Comparison of ENCODE assay signal across 27 mouse cellular contexts in genomic region chr6:34726104-34726503, GRCm38 (mm10). TPM values are rescaled to one million over a fixed set of nuclear protein-coding genes. Genes with fewer than 3 reads are reported as not detected.
A peak's percentile ranks its signal among the peaks of the same experiment; 100 is the strongest.
DNase-seq lines count a peak whose midpoint lies in the region; ATAC-seq and TF ChIP-seq lines count a peak whose summit lies in the region.
"Had no signal": no experiment of that assay in that cellular context is flagged by ENCODE, and none has a peak within 500 bp of the region (broad histone marks: within the 10 kb centered on the region; RNA-seq: fewer than 3 reads in every experiment).

No protein-coding gene starts in this region.

- H3K36me3 ChIP-seq in forebrain, postnatal 0 days (ENCODE audit: insufficient read depth), result no peaks in the 10 kb centered on the region
- no peaks in the 10 kb centered on the region for H3K36me3 ChIP-seq in forebrain, embryonic 11.5 days (ENCODE audit: control insufficient read depth, insufficient read depth, low read length)
- H3K36me3 ChIP-seq in liver, embryonic 11.5 days (ENCODE audit: control insufficient read depth, insufficient read depth, low read length), result no peaks in the 10 kb centered on the region
- H3K36me3 ChIP-seq in liver, embryonic 13.5 days, result peaks cover 8% of the 10 kb centered on the region; the same call in 1 of the 2 replicates
- H3K36me3 ChIP-seq in liver, postnatal 0 days (replicated peaks; ENCODE audit: insufficient read depth, low read length), result no peaks in the 10 kb centered on the region
- H3K36me3 ChIP-seq: forebrain, embryonic 15.5 days; G1E had no signal

- H3K27me3 ChIP-seq in forebrain, postnatal 0 days (ENCODE audit: insufficient read depth, low read length), result no peaks in the 10 kb centered on the region
- H3K27me3 ChIP-seq in forebrain, embryonic 11.5 days (ENCODE audit: control insufficient read depth, insufficient read depth, low read length), result no peaks in the 10 kb centered on the region
- H3K27me3 ChIP-seq in liver, embryonic 11.5 days (replicated peaks; ENCODE audit: control insufficient read depth, insufficient read depth, low read length), result no peaks in the 10 kb centered on the region
- H3K27me3 ChIP-seq in liver, embryonic 13.5 days, result no peaks in the 10 kb centered on the region
- no peaks in the 10 kb centered on the region for H3K27me3 ChIP-seq in liver, postnatal 0 days (ENCODE audit: insufficient read depth, low read length)
- H3K27me3 ChIP-seq: CH12.LX; forebrain, embryonic 15.5 days; heart, embryonic 13.5 days; Patski had no signal

- no peak overlapping the region for H3K4me2 ChIP-seq in forebrain, postnatal 0 days (ENCODE audit: low read depth)
- H3K4me2 ChIP-seq in forebrain, embryonic 11.5 days (ENCODE audit: low read depth, low read length, severe bottlenecking), result no peak overlapping the region
- H3K4me2 ChIP-seq in liver, embryonic 11.5 days, result no peak overlapping the region
- H3K4me2 ChIP-seq in liver, embryonic 13.5 days, result no peak overlapping the region
- H3K4me2 ChIP-seq in liver, postnatal 0 days (ENCODE audit: low read depth, low read length), result no peak overlapping the region
- H3K4me2 ChIP-seq: forebrain, embryonic 15.5 days; heart, embryonic 13.5 days; hindbrain, embryonic 14.5 days had no signal

- 23% methylated on average over 1 of the region's 1 CpGs for WGBS in forebrain, postnatal 0 days
- 67% methylated on average over 1 of the region's 1 CpGs for WGBS in forebrain, embryonic 11.5 days
- WGBS in liver, embryonic 11.5 days, result 66% methylated on average over 1 of the region's 1 CpGs
- 40% methylated on average over 1 of the region's 1 CpGs for WGBS in liver, embryonic 13.5 days (ENCODE audit: insufficient replicate concordance)
- 37% methylated on average over 1 of the region's 1 CpGs for WGBS in liver, postnatal 0 days (ENCODE audit: insufficient replicate concordance)

- no peak for DNase-seq in forebrain, postnatal 0 days
- no peak for DNase-seq in forebrain, embryonic 11.5 days (ENCODE audit: low spot score)
- peak; percentile 11 for DNase-seq in liver, embryonic 11.5 days (ENCODE audit: low spot score)
- no peak for DNase-seq in liver, embryonic 13.5 days
- no peak for DNase-seq in liver, postnatal 0 days
- DNase-seq in thymus, postnatal 4 days, result no peak
- no peak for DNase-seq in yolk sac, embryonic 10.5 days (ENCODE audit: low spot score)
- DNase-seq: adrenal gland, postnatal 36 days; B cell, adult 2 months; cerebellum, adult 18-20 months; cerebellum, adult 9-10 months; cerebellum, postnatal 14 days; gastrocnemius, adult 2 months; gastrocnemius, postnatal 14 days; heart, adult 18-20 months; heart, postnatal 14 days; heart, postnatal 4 days had no signal

- TF ChIP-seq CTCF in forebrain, postnatal 0 days (IDR thresholded peaks at IDR 0.05; ENCODE audit: low read depth), result no peak
- no peak for TF ChIP-seq CTCF in liver, postnatal 0 days (IDR thresholded peaks at IDR 0.05; ENCODE audit: low read depth)

- H3K9me3 ChIP-seq in forebrain, postnatal 0 days (ENCODE audit: low read length), result no peaks in the 10 kb centered on the region
- no peaks in the 10 kb centered on the region for H3K9me3 ChIP-seq in forebrain, embryonic 11.5 days (ENCODE audit: control insufficient read depth, low read length)
- peaks cover 2% of the 10 kb centered on the region; the same call in 1 of the 2 replicates for H3K9me3 ChIP-seq in liver, embryonic 11.5 days (ENCODE audit: control insufficient read depth, low read length)
- no peaks in the 10 kb centered on the region for H3K9me3 ChIP-seq in liver, embryonic 13.5 days (replicated peaks)
- H3K9me3 ChIP-seq in liver, postnatal 0 days (ENCODE audit: low read length), result no peaks in the 10 kb centered on the region
- H3K9me3 ChIP-seq: forebrain, embryonic 15.5 days; G1E; heart, embryonic 10.5 days had no signal

- H3K4me1 ChIP-seq in forebrain, postnatal 0 days (ENCODE audit: insufficient read depth), result no peaks in the 10 kb centered on the region
- no peaks in the 10 kb centered on the region; the same call in 1 of the 2 replicates for H3K4me1 ChIP-seq in forebrain, embryonic 11.5 days (replicated peaks; ENCODE audit: control insufficient read depth, insufficient read depth, low read length)
- H3K4me1 ChIP-seq in liver, embryonic 11.5 days (replicated peaks; ENCODE audit: control insufficient read depth, insufficient read depth, low read length), result peaks cover 12% of the 10 kb centered on the region
- peaks cover 31% of the 10 kb centered on the region for H3K4me1 ChIP-seq in liver, embryonic 13.5 days (replicated peaks)
- H3K4me1 ChIP-seq in liver, postnatal 0 days (ENCODE audit: insufficient read depth), result peaks cover 29% of the 10 kb centered on the region

- no peak for TF ChIP-seq EP300 in liver, postnatal 0 days (IDR thresholded peaks at IDR 0.05; ENCODE audit: low read depth)

- no peak overlapping the region for H3K27ac ChIP-seq in forebrain, postnatal 0 days (ENCODE audit: low read depth, low read length)
- no peak overlapping the region for H3K27ac ChIP-seq in forebrain, embryonic 11.5 days (ENCODE audit: low read depth, low read length)
- H3K27ac ChIP-seq in liver, embryonic 11.5 days (ENCODE audit: low read depth, low read length), result no peak overlapping the region; the same call in 1 of the 2 replicates
- H3K27ac ChIP-seq in liver, embryonic 13.5 days, result 0 out of 2 replicates have a peak overlapping the region, but pooled peaks have one; percentile 19
- H3K27ac ChIP-seq in liver, postnatal 0 days (ENCODE audit: low read depth), result peak overlapping the region; percentile 84
- H3K27ac ChIP-seq: forebrain, embryonic 10.5 days; forebrain, embryonic 15.5 days; gastrocnemius, adult 2 months; hindbrain, embryonic 14.5 days; hindbrain, postnatal 0 days had no signal

- ATAC-seq in forebrain, postnatal 0 days, result peak; percentile 53
- ATAC-seq in forebrain, embryonic 11.5 days (replicated peaks; ENCODE audit: low FRiP score), result no peak
- no peak for ATAC-seq in liver, embryonic 11.5 days (replicated peaks; ENCODE audit: low FRiP score)
- peak; percentile 27; the same call in 1 of the 2 replicates for ATAC-seq in liver, embryonic 13.5 days (ENCODE audit: low read depth)
- ATAC-seq in liver, postnatal 0 days, result peak; percentile 68
- ATAC-seq: forebrain, embryonic 15.5 days; hindbrain, postnatal 0 days; inflammation-experienced regulatory T-cells, adult 6 months; Patski had no signal

- H3K9ac ChIP-seq in forebrain, postnatal 0 days, result no peak overlapping the region
- H3K9ac ChIP-seq in forebrain, embryonic 11.5 days (ENCODE audit: low read length), result no peak overlapping the region
- H3K9ac ChIP-seq in liver, embryonic 11.5 days (ENCODE audit: low read depth, low read length), result no peak overlapping the region
- no peak overlapping the region for H3K9ac ChIP-seq in liver, embryonic 13.5 days
- H3K9ac ChIP-seq in liver, postnatal 0 days (replicated peaks), result no peak overlapping the region
- H3K9ac ChIP-seq: forebrain, embryonic 15.5 days; hindbrain, embryonic 14.5 days had no signal

- H3K4me3 ChIP-seq in forebrain, postnatal 0 days (ENCODE audit: low read depth, low read length), result no peak overlapping the region
- no peak overlapping the region for H3K4me3 ChIP-seq in forebrain, embryonic 11.5 days (ENCODE audit: low read depth, low read length)
- H3K4me3 ChIP-seq in liver, embryonic 11.5 days (ENCODE audit: low read depth, low read length), result no peak overlapping the region
- no peak overlapping the region for H3K4me3 ChIP-seq in liver, embryonic 13.5 days (replicated peaks)
- H3K4me3 ChIP-seq in liver, postnatal 0 days (ENCODE audit: low read depth, low read length), result no peak overlapping the region
- H3K4me3 ChIP-seq: forebrain, embryonic 10.5 days; forebrain, embryonic 15.5 days; gastrocnemius, adult 2 months; heart, embryonic 10.5 days; heart, embryonic 13.5 days had no signal

RNA-seq across cellular contexts. Expression of gene Agbl3, which starts 54.1 kb away (rescaled TPM):
- 28.1 and 31.1 TPM in 2 replicates for total RNA-seq in forebrain, postnatal 0 days (2014; rRNA removed)
- polyA plus RNA-seq in forebrain, postnatal 0 days (2015; fragmentation: Nextera tagmentation; extraction: Ambion mirVana), result 16.9 and 20.0 TPM in 2 replicates
- polyA plus RNA-seq in forebrain, embryonic 11.5 days (2014; fragmentation: Nextera tagmentation; extraction: Ambion mirVana), result 4.8 and 5.1 TPM in 2 replicates
- 4.4 and 4.5 TPM in 2 replicates for polyA plus RNA-seq in liver, embryonic 11.5 days (2014; fragmentation: Nextera tagmentation; extraction: Ambion mirVana)
- 3.7 and 4.0 TPM in 2 replicates for polyA plus RNA-seq in liver, embryonic 13.5 days (2015; fragmentation: Nextera tagmentation; extraction: Ambion mirVana)
- 5.3 and 6.1 TPM in 2 replicates for polyA plus RNA-seq in liver, postnatal 0 days (2015; fragmentation: Nextera tagmentation; extraction: Ambion mirVana)
- polyA plus RNA-seq: G1E had no signal

Comparison
In these comparisons a context has a peak if more than half of its experiments do, and no peak if none do; other contexts are left out.
1. ATAC-seq: peak in forebrain, postnatal 0 days (single experiment), liver, embryonic 13.5 days (single experiment) and liver, postnatal 0 days (single experiment); none in forebrain, embryonic 11.5 days (single experiment) and liver, embryonic 11.5 days (single experiment).
2. H3K27ac ChIP-seq: peak in liver, embryonic 13.5 days (single experiment) and liver, postnatal 0 days (single experiment); none in forebrain, postnatal 0 days (single experiment), forebrain, embryonic 11.5 days (single experiment) and liver, embryonic 11.5 days (single experiment).